Mouse (Mus musculus) liver, embryonic 14.5 days (tissue): ENCODE measurements around the gene Arrb1.

ENCODE experiments used
- CTCF ChIP-seq: IDR thresholded peaks from 2 replicates; pipeline ENCODE4 v1.5.1; 2016; ENCODE audit warnings: antibody characterized with exemption, low read depth, control low read depth
- EP300 ChIP-seq: IDR thresholded peaks from 2 replicates; pipeline ENCODE4 v1.6.1; 2016; ENCODE audit warnings: antibody characterized with exemption, low read depth

DNA sequence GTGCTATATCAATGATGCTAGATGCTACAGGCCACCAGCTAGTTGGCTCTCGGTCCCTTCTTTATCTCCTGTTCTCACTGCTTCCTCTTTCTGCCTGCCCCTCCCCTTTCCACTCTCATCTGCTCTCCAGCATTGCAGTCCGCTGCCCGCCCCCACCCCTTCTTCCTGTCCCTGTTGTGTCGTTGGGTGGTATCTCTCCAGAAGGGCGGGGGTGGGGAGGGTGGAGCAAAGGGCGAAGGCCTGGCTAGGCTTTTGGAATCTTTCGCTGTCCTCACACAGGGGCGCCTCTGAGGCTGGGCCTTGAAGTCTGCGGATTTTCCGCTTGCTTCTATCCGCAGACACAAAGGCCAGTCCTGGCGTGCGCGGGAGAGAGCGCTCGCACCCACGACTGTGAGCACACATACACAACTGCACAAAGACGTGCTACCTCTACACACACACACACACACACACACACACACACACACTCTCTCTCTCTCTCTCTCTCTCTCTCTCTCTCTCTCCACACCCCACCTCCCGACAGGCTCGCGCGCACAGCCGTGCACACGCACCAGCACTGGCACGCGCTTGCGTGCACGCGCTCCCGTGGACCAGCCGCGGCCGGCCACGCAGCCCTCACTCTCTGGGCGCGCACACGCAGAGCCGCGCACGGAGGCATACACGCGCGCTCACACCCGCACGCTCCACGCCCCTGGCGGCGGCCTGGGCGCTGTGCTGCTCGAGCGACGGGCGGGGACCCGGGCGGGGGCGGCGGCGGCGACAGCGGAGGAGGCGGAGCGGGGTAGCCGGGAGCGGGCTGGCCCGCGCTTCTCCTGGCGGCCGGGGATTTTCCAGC lies at the start of gene Arrb1:
- peak; percentile 50 for TF ChIP-seq CTCF
- TF ChIP-seq EP300 = peak; percentile 35; the same call in 1 of the 2 replicates
